Mouse (Mus musculus): ENCODE results near the gene Dhdh.
"Not testable (repeated sequence)": the region's sequence is repeated elsewhere in the genome, so short reads cannot be mapped to it uniquely, and the experiment has no call there.

Dhdh gene

GRCm38 (mm10) chr7:45509912-45510787, 21.5 kb upstream of the Dhdh start, which contains the start of gene Nucb1:
Gene Nucb1 (minus strand): TSS chr7:45510406.
- peak; percentile 83 for DNase-seq (ENCODE audit: low read depth, low spot score)

GRCm38 (mm10) chr7:45509181-45509882, 20.7 kb upstream of the Dhdh start:
- DNase-seq (ENCODE audit: low read depth, low spot score) = no peak

GRCm38 (mm10) chr7:45508561-45508960, 20.0 kb upstream of the Dhdh start:
- DNase-seq (ENCODE audit: low read depth, low spot score) = peak; percentile 47

GRCm38 (mm10) chr7:45507583-45507982, 19.0 kb upstream of the Dhdh start:
- DNase-seq (ENCODE audit: low read depth, low spot score) = no peak

- no peak for DNase-seq (ENCODE audit: low read depth, low spot score)
Measured at GRCm38 (mm10) chr7:45498427-45498826, 9.8 kb upstream of the Dhdh start.

- DNase-seq (ENCODE audit: low read depth, low spot score) = no peak
Measured at GRCm38 (mm10) chr7:45494548-45494947, 5.9 kb upstream of the Dhdh start.

- DNase-seq (ENCODE audit: low read depth, low spot score) = peak; percentile 66
Measured at GRCm38 (mm10) chr7:45492951-45493350, 4.3 kb upstream of the Dhdh start.

- DNase-seq (ENCODE audit: low read depth, low spot score) = no peak
Measured at GRCm38 (mm10) chr7:45492225-45492844, 3.7 kb upstream of the Dhdh start.

- DNase-seq (ENCODE audit: low read depth, low spot score) = no peak
Measured at GRCm38 (mm10) chr7:45491264-45491663, 2.7 kb upstream of the Dhdh start.

GRCm38 (mm10) chr7:45490822-45491221, 2.2 kb upstream of the Dhdh start:
- DNase-seq (ENCODE audit: low read depth, low spot score) = no peak

GRCm38 (mm10) chr7:45489578-45489977, 973 bp upstream of the Dhdh start:
- no peak for DNase-seq (ENCODE audit: low read depth, low spot score)

GRCm38 (mm10) chr7:45487861-45488292, 728 bp downstream of the Dhdh start:
- DNase-seq (ENCODE audit: low read depth, low spot score) = no peak

- no peak for DNase-seq (ENCODE audit: low read depth, low spot score)
Measured at GRCm38 (mm10) chr7:45486761-45487415, 1.7 kb downstream of the Dhdh start, which contains the start of gene Gm45808. Gene Gm45808 (minus strand): TSS chr7:45486811.

- no peak for DNase-seq (ENCODE audit: low read depth, low spot score)
Measured at GRCm38 (mm10) chr7:45486158-45486557, 2.4 kb downstream of the Dhdh start.

- not testable (repeated sequence) for DNase-seq (ENCODE audit: low read depth, low spot score)
Measured at GRCm38 (mm10) chr7:45484985-45485384, 3.6 kb downstream of the Dhdh start.

GRCm38 (mm10) chr7:45482166-45482565, 6.4 kb downstream of the Dhdh start:
- no peak for DNase-seq (ENCODE audit: low read depth, low spot score)

- no peak for DNase-seq (ENCODE audit: low read depth, low spot score)
Measured at GRCm38 (mm10) chr7:45481374-45481927, 7.2 kb downstream of the Dhdh start, which contains the start of gene Tulp2. Gene Tulp2 (plus strand): TSS chr7:45481877.

GRCm38 (mm10) chr7:45480310-45480709, 8.3 kb downstream of the Dhdh start:
- not testable (repeated sequence) for DNase-seq (ENCODE audit: low read depth, low spot score)

- DNase-seq (ENCODE audit: low read depth, low spot score) = no peak
Measured at GRCm38 (mm10) chr7:45478774-45479173, 9.8 kb downstream of the Dhdh start.

- peak; percentile 72 for DNase-seq (ENCODE audit: low read depth, low spot score)
Measured at GRCm38 (mm10) chr7:45477003-45477402, 11.6 kb downstream of the Dhdh start.

- no peak for DNase-seq (ENCODE audit: low read depth, low spot score)
Measured at GRCm38 (mm10) chr7:45476453-45476852, 12.2 kb downstream of the Dhdh start.
